Mouse (Mus musculus) stomach, postnatal 0 days (tissue): ENCODE results near the gene 4930502E18Rik.
"Not testable (repeated sequence)": the region's sequence is repeated elsewhere in the genome, so short reads cannot be mapped to it uniquely, and the experiment has no call there.

ENCODE experiments used
- CTCF ChIP-seq: IDR thresholded peaks from 2 replicates; pipeline ENCODE4 v1.5.1; 2016; ENCODE audit warnings: antibody characterized with exemption, low read depth, mild to moderate bottlenecking, moderate library complexity
- EP300 ChIP-seq: optimal IDR thresholded peaks from 2 replicates; pipeline ENCODE3; 2016; ENCODE audit warnings: antibody characterized with exemption

DNA sequence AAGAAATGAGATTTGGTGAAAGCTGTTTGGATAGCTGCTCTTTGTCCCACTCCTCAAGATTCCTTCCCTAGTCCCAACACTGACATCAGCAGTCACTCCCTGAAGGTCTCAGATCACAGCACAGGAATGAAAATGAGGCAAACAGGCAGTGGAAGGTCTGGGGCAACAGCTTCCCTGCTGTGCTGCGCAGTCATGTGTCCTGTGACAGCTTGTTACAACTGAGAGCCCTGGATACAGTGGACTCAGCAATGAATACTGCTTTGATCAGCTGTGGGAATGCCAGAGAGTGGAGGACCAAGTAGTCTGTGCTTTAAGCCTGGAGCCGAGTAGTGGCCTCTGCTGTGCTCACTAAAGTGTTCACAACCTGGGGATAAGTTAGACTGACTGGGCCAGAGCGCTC, 42.0 kb upstream of the 4930502E18Rik start:
- not testable (repeated sequence) for TF ChIP-seq CTCF, EP300
